Mouse (Mus musculus) thymus, adult 18-20 months (tissue): ENCODE measurements around the gene Slc24a5.
"Not testable (repeated sequence)": the region's sequence is repeated elsewhere in the genome, so short reads cannot be mapped to it uniquely, and the experiment has no call there.

Experiments used
- DNase-seq, 2 experiments: peaks; one replicate each; pipeline ENCODE4 v3.0.0; 2022; ENCODE audit warnings: mixed read lengths in 2 of 2

Slc24a5 gene

GRCm38 (mm10) chr2:125067894-125068293 lies at the start of gene Slc24a5:
Gene Slc24a5, plus strand, starts transcription at chr2:125068124.
- no peak for DNase-seq

GRCm38 (mm10) chr2:125024386-125024785 lies 43.5 kb upstream of the Slc24a5 start:
- no peak for DNase-seq

GRCm38 (mm10) chr2:125026358-125027000 lies 41.4 kb upstream of the Slc24a5 start:
- DNase-seq, result no peak

- no peak for DNase-seq
Measured at GRCm38 (mm10) chr2:125030591-125030990, 37.3 kb upstream of the Slc24a5 start.

GRCm38 (mm10) chr2:125031111-125031510 lies 36.8 kb upstream of the Slc24a5 start:
- no peak for DNase-seq

GRCm38 (mm10) chr2:125031562-125032257 lies 36.2 kb upstream of the Slc24a5 start:
- no peak for DNase-seq

GRCm38 (mm10) chr2:125032258-125032973 lies 35.5 kb upstream of the Slc24a5 start:
- DNase-seq, result no peak

- no peak for DNase-seq
Measured at GRCm38 (mm10) chr2:125033042-125033743, 34.7 kb upstream of the Slc24a5 start.

GRCm38 (mm10) chr2:125055316-125055903 lies 12.5 kb upstream of the Slc24a5 start:
- no peak for DNase-seq

GRCm38 (mm10) chr2:125057250-125057815 lies 10.6 kb upstream of the Slc24a5 start:
- no peak for DNase-seq

GRCm38 (mm10) chr2:125061451-125061850 lies 6.5 kb upstream of the Slc24a5 start:
- no peak for DNase-seq

GRCm38 (mm10) chr2:125062944-125063343 lies 5.0 kb upstream of the Slc24a5 start:
- no peak for DNase-seq

GRCm38 (mm10) chr2:125067373-125067772 lies 551 bp upstream of the Slc24a5 start:
- DNase-seq, result no peak

GRCm38 (mm10) chr2:125068696-125069095 lies 772 bp downstream of the Slc24a5 start:
- DNase-seq, result no peak

- DNase-seq, result no peak
Measured at GRCm38 (mm10) chr2:125073056-125073780, 5.3 kb downstream of the Slc24a5 start.

GRCm38 (mm10) chr2:125083879-125084278 lies 16.0 kb downstream of the Slc24a5 start:
- DNase-seq, result no peak

- no peak for DNase-seq
Measured at GRCm38 (mm10) chr2:125088757-125089156, 20.8 kb downstream of the Slc24a5 start.

GRCm38 (mm10) chr2:125092123-125092522 lies 24.2 kb downstream of the Slc24a5 start:
- DNase-seq, result not testable (repeated sequence)

GRCm38 (mm10) chr2:125104491-125104890 lies 36.6 kb downstream of the Slc24a5 start:
- not testable (repeated sequence) for DNase-seq

- not testable (repeated sequence) for DNase-seq
Measured at GRCm38 (mm10) chr2:125106536-125106935, 38.6 kb downstream of the Slc24a5 start.

GRCm38 (mm10) chr2:125119381-125120110 lies 51.6 kb downstream of the Slc24a5 start:
- DNase-seq, result no peak
